Mouse (Mus musculus): ENCODE data around the gene Tnp2. TPM values are rescaled to one million over a fixed set of nuclear protein-coding genes. Genes with fewer than 3 reads are reported as not detected.

The Tnp2 gene
- total RNA-seq, 1 experiment from 2014 or later: not detected

DNA sequence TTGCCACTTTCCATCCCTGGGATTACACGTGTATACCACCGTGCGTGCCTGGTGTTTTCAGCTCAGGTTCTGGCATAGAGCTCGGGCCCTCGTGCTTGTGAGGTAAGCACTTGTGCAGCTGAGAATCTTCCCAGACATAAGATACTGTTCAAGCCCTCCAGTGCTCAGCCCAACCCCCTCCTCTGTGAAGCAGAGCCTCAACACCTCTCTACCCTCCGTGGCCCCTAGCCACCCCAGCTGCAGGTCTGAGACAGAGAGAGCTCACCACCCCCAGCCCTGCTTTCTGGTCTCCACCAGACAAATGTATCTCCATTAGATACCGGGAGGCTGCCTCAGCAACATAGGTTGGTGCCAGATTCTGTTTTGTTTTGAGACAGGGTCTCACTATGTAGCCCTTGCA is 39.2 kb downstream of the Tnp2 start:
- ATAC-seq (replicated peaks in 1 of 2; ENCODE audit: insufficient read depth in 1 of 2, low FRiP score in 2 of 2, low TSS enrichment in 1 of 2, low read depth in 1 of 2, poor library complexity in 2 of 2, severe bottlenecking in 2 of 2): no peak

GRCm38 (mm10) chr16:10741082-10741481 is 47.4 kb downstream of the Tnp2 start:
- peak; percentile 34 to 52; a peak in 3 of 4 replicates for ATAC-seq (replicated peaks in 1 of 2; ENCODE audit: insufficient read depth in 1 of 2, low FRiP score in 2 of 2, low TSS enrichment in 1 of 2, low read depth in 1 of 2, poor library complexity in 2 of 2, severe bottlenecking in 2 of 2)

DNA sequence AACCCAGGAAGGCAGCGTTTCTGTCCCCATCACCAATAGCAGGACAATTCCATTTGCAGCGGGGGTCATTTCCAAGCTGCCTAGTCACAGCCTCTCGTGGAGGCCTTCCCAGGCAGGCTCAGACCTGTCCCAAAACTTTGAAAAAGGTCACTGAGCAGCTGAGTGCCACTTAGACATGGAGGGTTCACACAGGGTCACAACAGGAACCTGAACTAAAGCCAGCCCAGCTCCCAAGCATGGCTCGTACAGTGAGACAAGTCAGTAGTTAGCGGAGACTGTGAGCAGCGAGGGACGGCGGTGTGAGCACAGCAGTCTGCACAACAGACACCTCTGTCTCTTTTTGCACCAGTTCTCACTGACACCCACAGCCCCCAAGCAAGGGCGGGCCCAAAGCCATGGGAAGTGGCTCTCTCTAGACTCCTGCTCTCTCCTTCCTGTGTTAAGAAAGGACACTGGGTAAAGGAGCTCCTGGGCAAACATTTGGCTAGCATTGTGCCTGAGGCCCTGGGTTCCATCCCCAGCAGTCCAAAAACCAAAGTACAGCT is 48.5 kb downstream of the Tnp2 start:
- no peak for ATAC-seq (replicated peaks in 1 of 2; ENCODE audit: insufficient read depth in 1 of 2, low FRiP score in 2 of 2, low TSS enrichment in 1 of 2, low read depth in 1 of 2, poor library complexity in 2 of 2, severe bottlenecking in 2 of 2)

GRCm38 (mm10) chr16:10738866-10739265 is 49.6 kb downstream of the Tnp2 start:
- ATAC-seq (replicated peaks in 1 of 2; ENCODE audit: insufficient read depth in 1 of 2, low FRiP score in 2 of 2, low TSS enrichment in 1 of 2, low read depth in 1 of 2, poor library complexity in 2 of 2, severe bottlenecking in 2 of 2): no peak

Other genes with a start within 250 kb of the Tnp2 start
- 6.6 and 13.0 TPM in 2 replicates for gene Dexi, start 245.6 kb downstream of the Tnp2 start, total RNA-seq (2017)
- 15.0 and 15.4 TPM in 2 replicates for gene Clec16a, start 243.3 kb downstream of the Tnp2 start, total RNA-seq (2017)
- gene Socs1, start 3.1 kb downstream of the Tnp2 start, total RNA-seq (2017): 2.6 and 2.7 TPM in 2 replicates
- gene Prm3, start 2.3 kb upstream of the Tnp2 start, total RNA-seq (2017): not detected in 2 replicates
- gene Prm2, start 7.5 kb upstream of the Tnp2 start, total RNA-seq (2017): not detected in 2 replicates
- not detected in 2 replicates for gene Prm1, start 17.2 kb upstream of the Tnp2 start, total RNA-seq (2017)
- not detected in 2 replicates for gene Gm11172, start 24.3 kb upstream of the Tnp2 start, total RNA-seq (2017)
- 8.0 and 8.6 TPM in 2 replicates for gene Rmi2, start 46.4 kb upstream of the Tnp2 start, total RNA-seq (2017)

All from hematopoietic stem cell, adult 5-6 weeks (primary cell).